Mouse (Mus musculus) embryo, embryonic 11 days (tissue): ENCODE results near the gene Slc6a12.

Experiments used
- DNase-seq: peaks from one replicate; pipeline ENCODE4 v3.0.0-alpha.2; 2015

Slc6a12 gene

DNA sequence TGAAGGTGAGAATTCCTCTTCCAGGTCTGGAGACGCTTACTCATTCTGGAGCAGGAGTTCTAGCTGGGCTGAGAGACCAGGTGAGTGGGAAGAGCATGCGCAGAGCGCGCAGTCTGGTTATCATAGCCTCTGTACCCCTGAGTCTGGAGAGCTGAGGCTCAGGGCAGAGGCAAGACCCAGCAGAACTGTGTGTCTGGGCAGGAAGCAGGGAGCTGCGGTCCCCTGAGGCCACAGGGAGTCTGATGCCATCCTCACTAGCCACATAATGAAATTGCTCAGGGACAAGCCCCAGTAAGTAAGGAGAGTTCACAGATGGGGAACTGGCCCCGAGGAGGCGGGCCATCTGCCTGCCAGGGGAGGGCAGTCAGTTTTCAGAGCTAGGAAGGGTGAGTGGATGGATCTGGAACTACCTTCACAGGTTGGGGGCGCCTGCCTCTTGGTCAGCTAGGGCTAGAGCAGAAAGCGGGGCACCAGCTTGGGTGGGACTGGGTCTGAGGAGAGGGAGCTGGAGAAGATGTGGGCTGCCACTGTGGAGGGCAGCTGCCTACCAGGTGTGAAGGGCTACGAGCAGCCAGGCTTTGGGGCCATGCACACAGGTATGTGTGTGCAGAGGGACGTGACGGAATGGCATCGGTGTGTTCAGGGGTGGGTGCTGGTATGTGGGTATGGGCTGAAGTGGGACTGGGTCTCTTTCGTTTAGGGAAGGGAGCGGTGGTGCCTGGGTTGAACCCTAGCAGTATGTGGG lies at the start of gene Slc6a12:
Slc6a12 (plus strand) TSS at position 51 of the 745 bp plus-strand sequence.
- no peak for DNase-seq

DNA sequence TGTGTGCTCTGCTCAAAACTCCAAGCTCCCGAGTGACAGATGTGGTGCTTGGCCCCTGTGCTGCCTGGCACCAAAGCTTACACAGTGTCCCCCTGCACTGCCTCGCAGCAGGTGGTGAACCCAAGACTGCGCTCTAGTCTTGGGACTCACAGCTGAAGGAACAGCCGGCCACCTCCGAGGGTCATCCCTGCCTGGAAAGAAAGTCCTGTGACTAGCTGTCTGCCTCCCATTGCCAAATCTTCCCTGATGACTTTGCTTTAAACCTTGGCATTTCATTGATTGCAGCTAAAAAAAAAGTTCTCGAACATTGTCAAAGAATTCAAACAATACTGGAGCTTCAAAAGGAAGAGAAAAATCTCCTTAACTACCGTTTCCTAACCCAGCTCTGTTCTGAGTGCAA lies 43.6 kb upstream of the Slc6a12 start:
- no peak for DNase-seq

DNA sequence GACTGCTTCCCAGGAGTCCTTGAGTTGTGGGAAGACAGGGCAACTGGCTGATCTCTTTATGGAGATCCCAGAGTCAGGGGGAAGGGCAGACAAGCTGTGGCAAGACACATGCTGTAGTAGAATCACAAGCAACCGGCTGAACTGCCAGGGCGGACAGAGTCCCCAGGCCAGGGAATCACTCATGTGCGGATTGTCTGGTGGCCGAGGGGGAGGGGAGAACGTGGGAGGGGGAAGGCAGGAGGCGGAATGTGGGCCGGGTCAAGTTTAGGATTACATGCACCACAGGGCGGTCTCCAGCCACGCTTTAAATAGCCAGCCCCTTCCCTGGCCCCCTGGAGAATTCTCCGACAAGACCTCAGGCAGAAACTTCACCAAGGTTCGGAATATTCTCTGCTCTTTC lies 42.9 kb upstream of the Slc6a12 start, which contains the start of gene Slc6a13:
Slc6a13 (plus strand) TSS at position 274 of the 400 bp plus-strand sequence.
- DNase-seq = peak; percentile 83

DNA sequence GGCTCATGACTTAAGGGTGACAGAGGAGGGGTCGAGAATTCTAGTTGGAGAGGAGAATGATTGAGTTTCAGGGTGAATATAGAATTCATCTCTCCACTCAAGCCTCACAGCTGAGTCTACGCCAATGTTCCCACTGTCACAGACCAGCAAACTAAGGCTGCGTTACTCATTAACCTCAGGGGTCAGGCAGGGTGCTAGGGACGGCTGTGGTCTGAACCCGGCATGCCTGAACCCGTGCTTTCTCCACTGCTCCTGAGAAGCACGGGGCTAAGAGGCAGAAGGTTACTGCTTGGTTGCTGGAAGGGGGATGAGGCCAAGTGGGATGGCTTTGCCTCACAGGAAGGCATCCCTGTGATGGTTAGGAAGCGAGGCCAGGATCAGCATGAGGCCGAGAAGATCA lies 42.4 kb upstream of the Slc6a12 start:
- no peak for DNase-seq

DNA sequence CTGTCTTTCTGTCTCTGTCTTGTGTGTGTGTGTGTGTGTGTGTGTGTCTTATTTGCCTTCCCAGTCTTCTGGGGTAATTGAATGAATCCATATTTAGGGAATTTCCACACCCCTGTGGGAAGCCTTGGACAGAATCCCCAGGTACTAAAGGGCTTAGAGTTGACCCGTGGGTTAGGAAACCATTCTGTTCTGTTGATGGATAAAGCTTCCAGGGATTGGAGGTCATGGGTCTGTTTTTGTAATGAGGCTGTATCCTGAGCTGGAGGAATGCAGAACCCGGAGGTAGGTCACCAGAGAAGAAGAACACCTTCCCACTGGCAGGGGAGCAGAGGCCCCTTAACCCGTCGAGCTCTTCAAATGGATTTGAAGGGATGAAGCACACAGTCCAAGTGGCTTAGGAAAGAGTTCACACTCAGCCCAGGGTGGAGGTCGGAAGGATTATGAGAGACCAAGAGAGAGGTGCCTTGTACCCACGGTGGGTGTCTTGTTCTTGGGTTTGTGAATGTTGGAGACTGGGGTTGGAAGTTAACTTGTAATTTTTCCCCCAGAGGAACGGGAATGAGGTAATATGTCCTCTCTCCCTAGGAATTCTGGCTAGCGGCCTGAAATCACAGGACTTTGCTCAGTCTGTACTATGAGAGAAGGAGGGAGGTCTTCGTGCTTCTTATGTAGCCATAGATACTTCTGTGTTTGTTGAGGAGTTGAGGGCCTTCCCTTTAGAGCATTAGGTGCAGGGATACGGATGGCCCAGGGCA lies 39.2 kb upstream of the Slc6a12 start:
- no peak for DNase-seq

DNA sequence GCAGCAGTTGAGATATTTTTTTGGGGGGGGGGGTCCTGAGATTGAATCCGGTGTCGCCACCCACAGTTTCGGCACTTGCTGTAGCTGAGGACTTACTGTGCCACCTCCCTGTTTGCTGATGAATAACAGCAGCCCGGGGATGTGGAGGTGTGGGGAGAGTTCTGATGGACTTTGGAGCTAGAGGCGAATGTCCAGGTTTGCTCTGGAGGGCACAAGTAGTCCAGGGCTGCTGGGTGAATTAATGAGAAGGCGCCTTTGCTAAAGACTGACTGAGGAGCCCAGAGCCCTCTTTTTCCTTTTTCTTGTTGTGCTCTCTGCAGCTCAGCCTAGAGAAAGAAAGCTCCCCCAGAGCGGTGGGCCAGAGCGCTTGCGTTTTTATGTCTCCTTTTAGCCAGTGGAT lies 38.2 kb upstream of the Slc6a12 start:
- no peak for DNase-seq

DNA sequence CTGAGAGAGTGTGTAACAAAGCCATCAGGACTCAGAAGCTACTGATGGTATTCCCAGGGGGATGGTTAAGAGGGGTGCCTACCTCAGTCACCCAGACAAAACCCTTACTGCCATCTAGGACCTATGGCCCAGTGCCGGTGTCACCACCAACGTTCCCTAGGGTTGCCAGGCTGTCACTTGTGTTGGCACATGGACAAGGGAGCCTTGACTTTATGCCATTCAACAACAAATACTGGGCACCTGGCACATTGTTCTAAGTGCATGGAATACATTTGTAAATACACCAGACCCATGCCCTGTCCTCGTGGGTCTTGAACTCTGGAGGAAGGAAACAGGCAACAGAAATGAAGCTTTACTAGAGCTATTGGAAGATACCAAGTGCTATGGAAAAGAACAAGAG lies 37.3 kb upstream of the Slc6a12 start:
- DNase-seq = no peak

DNA sequence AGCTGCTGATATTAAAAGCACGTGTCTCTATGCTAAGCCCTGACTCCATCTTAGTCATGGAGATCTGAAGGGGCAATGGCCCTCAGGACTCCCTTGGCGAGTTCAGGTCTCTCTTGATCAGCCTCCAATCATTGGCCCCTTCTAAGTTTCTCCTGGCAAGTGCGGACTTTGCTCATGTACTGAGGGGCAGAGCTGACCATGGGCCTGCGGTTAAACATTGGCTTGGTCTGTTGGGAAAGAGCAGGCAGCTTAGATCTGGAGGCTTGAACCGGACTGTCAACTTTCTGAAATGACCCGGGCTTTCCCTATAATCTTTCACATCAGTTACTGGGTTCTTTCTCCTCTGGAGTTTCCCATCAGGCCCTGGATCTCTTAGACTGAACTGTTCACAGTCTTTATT lies 31.9 kb upstream of the Slc6a12 start:
- no peak for DNase-seq

DNA sequence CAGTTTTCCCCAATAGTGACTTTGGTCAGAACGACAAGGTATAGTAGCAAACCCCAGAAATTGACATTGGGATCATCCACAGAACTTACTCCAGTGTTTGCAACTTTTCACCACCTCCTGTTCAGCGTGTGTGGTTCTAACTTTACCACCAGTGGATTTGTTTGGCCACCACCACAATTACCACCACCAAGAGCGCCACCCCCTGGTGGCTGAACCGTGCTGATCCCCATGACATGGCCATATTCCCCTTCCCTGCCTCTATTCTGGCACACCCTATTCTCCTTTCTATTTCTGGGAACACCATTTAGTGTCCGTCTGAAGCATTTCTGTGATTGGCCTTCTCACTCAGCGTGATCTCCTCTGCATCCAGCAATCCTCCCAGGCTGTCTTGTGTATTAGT lies 23.8 kb upstream of the Slc6a12 start:
- DNase-seq = no peak

DNA sequence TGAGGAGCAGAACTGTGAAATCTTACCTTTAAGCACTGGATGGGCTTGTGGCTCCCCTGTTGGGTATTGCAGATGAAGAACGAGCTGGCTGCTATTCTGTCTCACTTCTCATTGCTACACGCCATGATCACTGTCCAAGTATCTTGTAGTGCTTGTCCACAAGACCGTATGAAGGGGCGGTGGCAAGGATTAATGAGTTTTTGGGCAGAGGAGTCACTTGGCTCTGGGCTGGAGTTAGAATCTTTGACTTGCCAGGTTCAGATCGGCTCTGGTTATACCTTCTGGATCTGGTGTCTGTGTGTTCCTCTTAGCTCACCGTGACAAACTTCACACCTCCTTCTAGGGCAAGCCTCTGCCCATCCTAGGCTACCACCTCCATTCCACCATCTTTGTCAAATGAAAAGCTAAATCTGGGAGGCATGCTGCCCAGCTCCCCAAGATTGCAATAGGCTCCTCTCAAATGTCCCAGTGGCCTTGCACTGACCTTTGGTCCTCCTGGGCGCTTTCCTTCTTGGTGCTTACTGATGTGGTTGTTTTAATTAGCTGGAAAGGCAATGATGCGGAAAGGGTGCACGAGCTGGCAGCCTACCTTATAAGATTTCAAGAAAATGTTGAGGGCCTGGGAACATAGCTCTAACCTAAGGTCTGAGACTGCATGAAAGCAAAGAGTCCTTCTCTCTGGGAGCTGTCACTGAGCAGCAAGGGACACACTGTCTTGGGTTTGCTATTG lies 20.3 kb upstream of the Slc6a12 start:
- no peak for DNase-seq

DNA sequence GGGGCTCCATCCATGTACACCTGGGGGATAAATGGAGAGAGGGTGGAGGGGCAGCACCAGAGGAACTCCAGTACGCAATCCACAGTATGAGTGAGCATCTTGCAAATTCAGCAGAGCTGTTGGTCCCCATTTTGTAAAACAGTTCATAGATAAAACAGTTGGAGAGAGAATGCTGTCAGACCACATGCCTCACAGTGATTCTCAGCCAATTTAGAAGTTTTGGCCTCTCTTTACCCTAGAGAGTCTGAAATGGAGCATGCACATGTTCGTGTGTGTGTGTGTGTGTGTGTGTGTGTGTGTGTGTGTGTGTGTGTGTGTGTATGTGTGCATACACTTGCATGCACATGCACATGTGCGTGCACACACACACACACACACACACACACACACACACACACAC lies 17.6 kb upstream of the Slc6a12 start:
- no peak for DNase-seq

DNA sequence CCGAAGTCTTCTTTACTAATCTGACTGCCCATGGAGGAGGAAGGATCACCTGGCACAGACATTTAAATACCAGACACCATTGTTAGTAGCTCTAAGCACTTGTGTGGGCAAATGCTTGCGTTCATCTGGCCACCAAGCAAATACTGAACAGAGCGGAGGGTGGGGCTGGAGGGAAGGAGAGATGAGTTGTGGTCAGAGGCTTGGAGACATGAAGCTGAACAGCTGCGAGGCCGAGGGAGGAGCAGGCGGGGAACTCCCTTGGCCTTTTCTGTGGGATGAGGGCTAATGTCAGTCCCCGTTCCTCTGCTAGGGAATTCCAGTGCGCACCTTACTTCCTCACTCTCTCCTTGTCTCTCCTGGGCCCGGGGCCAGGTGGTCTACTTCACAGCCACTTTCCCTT lies 17.1 kb upstream of the Slc6a12 start:
- DNase-seq = no peak

DNA sequence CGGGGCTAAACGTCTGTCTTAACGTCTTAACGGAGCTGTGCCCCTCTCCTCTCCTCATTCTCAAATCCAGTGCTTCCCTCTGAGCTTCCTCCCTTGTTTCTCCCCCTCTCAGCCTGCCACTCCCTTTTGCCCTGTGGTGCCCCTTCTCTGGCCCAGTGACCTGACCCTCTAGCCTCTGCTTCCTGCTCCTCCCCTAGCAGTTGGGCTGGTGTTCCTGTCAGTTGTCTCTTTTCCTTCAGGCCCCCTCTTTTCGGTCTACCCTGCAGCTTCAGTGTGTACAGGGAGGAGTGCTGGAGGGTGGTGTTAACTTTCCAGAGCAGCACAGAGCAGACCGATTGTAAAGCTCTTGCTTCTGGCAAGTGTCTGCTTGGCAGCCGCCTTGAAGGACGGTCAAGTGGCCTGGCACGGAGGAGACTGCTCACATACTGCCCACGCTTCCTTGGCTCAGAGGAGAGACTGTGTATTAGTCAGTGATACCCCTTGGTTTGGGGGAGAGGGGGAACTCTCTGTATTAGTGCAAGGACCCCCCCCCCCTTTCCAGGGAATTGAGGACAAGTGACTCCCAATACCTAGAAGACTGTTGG lies 16.3 kb upstream of the Slc6a12 start:
- no peak for DNase-seq

DNA sequence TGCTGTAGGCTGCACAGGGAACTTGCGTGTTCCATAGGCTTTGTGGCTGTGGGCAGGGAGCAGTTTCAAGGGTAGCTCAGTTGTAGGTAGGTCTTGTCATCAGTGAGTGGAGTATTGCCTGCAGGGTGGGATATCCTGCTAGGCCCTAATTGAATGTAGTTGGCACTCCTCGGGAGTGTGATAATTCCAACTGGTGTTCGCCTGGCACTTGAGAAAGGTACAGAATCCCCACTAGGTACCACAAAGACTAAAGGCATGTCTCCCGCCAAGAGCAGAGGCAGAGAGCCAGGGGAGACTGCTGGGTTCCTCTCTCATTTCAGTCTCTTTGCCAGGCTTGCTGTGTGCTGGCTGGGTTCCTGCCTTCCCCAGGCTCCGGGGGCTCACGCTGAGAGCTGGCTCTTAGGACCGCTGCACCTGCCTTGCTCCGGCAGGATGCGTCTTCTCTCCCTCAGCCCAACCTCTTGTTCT lies 14.4 kb upstream of the Slc6a12 start:
- DNase-seq = no peak

DNA sequence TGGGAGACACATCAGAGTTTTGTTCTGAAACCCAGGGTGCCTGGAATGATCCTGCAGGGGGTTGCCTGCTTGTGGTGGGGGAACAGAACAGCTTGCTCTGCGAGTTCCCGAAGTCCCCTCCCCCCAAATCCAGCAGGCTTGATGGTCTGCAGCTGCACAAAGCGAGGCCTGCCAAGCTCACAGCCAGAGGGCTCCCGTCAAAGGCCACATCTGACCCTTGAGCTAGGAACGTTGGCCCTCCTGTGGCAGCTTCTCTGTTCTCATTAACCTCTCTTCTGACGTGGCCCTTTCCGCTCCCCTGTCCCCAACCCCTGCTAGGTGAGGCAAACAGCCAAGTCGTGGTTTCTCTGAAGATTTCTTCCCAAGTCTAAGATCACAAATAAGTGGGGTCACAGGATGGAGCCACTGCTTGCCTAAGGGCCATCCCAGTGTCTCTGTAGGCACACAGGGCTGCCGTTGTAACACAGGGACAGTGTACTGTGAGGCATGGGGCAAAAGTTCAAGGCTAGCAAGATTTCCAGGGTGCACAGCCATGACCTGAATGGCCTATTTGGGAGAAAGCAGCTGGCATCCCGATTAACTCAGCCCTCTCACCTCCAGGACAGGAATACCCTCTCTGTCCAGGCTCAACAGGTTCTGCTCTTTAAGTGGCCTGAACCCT lies 12.9 kb upstream of the Slc6a12 start:
- peak; percentile 78 for DNase-seq

DNA sequence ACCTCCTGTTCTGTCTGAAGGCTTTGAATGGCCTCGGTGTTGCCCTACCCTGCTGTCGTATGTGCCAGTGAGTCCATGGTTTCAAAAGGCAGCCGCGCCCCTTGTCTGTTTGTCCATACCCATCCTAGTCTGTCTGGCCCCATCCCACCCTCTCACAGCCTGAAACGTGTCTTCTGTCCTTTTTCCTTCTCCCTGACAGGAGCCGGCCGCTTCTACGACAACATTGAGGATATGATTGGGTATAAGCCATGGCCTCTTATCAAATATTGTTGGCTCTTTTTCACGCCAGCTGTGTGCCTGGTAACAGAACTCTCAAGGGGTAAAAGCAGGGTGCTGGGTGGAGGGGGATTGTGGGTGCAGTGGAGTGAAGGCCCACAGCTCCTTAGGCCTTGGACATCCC lies 7.0 kb upstream of the Slc6a12 start:
- DNase-seq = no peak

DNA sequence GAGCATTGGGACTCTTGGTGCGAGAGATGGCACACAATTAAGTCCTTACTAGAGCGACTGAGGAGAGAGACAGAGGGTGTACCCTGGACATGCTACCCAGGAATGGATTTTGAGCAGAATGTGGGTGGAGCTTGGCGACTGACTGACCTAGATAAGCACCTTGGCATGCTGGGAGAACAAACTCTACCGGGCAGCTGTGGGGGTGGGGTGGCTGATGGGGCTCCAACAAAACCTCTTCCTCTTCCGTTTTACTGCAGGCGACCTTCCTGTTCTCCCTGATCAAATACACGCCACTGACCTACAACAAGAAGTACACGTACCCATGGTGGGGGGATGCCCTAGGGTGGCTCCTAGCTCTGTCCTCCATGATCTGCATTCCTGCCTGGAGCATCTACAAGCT lies 6.3 kb upstream of the Slc6a12 start:
- DNase-seq = no peak

DNA sequence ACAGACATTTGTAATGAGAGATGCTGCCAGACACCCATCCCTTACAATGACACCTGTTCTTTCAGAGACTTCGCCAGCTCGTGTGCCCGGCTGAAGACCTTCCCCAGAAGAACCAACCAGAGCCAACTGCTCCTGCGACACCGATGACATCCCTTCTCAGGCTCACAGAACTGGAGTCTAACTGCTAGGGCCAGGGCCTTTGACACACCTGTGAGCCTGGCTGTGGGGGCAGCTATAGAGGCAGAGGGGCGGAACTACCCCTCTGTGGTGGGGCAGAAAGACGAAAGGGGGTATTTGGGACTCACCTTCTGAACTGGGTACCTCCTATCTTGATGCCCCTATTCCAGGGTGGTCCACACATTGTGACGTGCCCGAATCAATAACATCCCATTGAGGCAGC lies 5.6 kb upstream of the Slc6a12 start:
- no peak for DNase-seq

DNA sequence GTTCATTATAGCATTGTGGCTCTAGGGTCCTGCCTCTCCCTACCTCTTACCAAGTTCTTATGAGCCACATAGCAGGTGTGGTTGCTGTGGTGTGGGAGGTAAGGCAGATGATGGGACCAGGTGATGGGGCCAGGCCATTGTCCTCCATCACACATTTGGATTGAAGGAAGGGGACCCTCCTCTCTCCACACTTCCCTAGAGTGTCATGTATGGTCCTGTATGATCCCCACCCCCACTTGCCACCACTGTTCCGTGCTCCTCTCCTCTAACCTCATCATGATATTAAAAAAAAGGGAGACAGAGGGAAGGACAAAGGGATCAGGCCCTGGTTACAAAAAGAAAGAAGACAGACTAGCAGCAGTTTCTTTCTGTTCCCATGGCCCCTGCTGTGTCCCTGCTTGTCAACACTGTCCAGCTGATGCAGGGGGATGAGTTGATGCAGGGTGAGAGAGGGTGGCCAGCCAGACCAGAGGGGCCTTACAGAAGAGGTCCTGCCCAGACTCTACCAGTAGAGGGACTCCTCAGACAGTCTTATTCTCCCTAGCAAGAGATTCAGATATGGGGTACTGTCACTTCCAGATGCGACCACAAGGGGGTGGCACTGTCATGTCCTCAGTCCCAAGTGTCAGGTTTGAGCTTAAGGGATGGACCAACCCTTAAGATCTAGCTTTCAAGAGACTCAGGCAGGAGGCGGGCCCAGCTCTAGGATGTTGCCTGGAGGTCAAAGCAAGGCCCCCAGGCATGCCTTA lies 4.9 kb upstream of the Slc6a12 start:
- peak; percentile 85 for DNase-seq

DNA sequence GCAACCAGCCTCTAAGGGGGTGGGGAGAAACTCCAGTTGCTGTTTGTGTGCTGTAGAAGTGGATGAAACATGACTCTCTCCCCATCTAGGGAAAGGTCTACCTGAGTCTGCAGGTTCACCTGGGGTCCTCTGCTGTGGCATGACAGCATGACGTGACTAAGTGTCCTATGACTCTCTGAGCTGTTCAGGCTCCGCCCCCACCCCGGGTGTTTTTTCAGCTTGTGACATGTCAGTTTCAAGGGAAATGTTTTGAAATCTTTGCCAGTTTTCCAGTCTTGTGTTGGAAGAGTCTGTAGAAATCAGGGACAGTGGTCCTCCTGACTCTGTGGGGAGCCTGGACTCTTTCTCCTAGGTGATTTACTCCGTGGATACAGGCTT lies 4.4 kb upstream of the Slc6a12 start:
- no peak for DNase-seq

DNA sequence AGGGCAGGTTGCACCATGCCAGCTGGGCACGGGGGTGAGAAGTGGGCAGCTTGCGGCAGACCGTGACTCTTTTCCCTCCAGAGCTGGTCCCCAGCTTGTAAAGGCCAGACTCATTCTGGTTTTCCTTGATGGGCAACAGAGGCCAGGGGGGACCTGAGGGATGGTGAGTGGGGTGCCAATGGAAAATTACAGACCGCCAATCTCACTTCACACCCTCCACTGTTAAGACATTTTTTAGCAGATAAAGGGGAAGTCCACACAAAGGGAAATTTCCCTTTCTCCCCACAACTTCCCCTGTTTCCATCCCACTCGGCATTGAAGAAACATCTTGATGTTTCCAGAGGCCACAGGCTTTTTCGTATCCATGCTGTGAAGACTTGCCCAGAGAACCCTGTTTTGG lies 1.2 kb upstream of the Slc6a12 start:
- no peak for DNase-seq

DNA sequence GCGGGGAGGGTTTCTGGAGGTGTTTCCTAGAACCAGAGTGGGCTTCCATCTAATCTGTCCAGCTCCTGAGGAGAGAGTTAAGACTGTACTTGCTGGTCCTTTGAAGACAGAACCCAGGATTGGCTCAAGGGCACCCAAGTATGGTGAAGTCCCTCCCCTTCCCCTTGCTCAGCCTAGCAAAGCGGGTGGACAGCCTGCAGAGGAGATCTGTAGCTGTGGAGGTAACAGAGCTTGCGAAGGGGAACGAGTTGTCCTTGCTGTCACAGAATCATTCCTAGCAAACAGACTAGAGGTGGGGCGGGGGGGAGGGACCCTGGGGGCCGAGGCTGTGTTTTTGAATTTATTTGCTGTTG lies 871 bp downstream of the Slc6a12 start:
- no peak for DNase-seq
